Mouse (Mus musculus) layer of hippocampus, postnatal 36 days (tissue): ENCODE results near the gene Irak3. TPM values are rescaled to one million over a fixed set of nuclear protein-coding genes. Genes with fewer than 3 reads are reported as not detected.
"Not testable (repeated sequence)": the region's sequence is repeated elsewhere in the genome, so short reads cannot be mapped to it uniquely, and the experiment has no call there.

Experiments used
- DNase-seq, 2 experiments: peaks; one replicate each; pipeline ENCODE4 v3.0.0; 2022
- total RNA-seq, 2 experiments: library from RNA; stranded (reverse); gene quantifications; 2 replicates each; pipeline ENCODE4 v1.2.3; 2021

Gene Irak3
- total RNA-seq: under 1 TPM; 0.45 to 0.94 TPM

- peak; percentile 66 to 67 for DNase-seq
Observed at GRCm38 (mm10) chr10:120201961-120202402, at the start of gene Irak3. Irak3 (minus strand) TSS chr10:120202130.

GRCm38 (mm10) chr10:120250911-120251683 lies 49.2 kb upstream of the Irak3 start:
- DNase-seq: no peak

- peak in 1 of 2 experiments; percentile 15 for DNase-seq
Observed at GRCm38 (mm10) chr10:120246994-120247750, 45.2 kb upstream of the Irak3 start.

- no peak for DNase-seq
Observed at GRCm38 (mm10) chr10:120245681-120246080, 43.8 kb upstream of the Irak3 start.

- DNase-seq: no peak
Observed at GRCm38 (mm10) chr10:120242421-120242820, 40.5 kb upstream of the Irak3 start.

- no peak for DNase-seq
Observed at GRCm38 (mm10) chr10:120239476-120239875, 37.5 kb upstream of the Irak3 start.

- no peak for DNase-seq
Observed at GRCm38 (mm10) chr10:120238241-120238640, 36.3 kb upstream of the Irak3 start.

- DNase-seq: no peak
Observed at GRCm38 (mm10) chr10:120236855-120237254, 34.9 kb upstream of the Irak3 start.

GRCm38 (mm10) chr10:120233655-120234367 lies 31.9 kb upstream of the Irak3 start:
- peak in 1 of 2 experiments; percentile 34 for DNase-seq

GRCm38 (mm10) chr10:120231718-120232117 lies 29.8 kb upstream of the Irak3 start:
- peak; percentile 27 to 31 for DNase-seq

GRCm38 (mm10) chr10:120226871-120227661 lies 25.1 kb upstream of the Irak3 start, which contains the start of gene Llph:
Llph (plus strand) TSS chr10:120227070.
- peak; percentile 80 for DNase-seq

- no peak for DNase-seq
Observed at GRCm38 (mm10) chr10:120220776-120221175, 18.8 kb upstream of the Irak3 start.

GRCm38 (mm10) chr10:120219578-120220359 lies 17.8 kb upstream of the Irak3 start:
- no peak for DNase-seq

- no peak for DNase-seq
Observed at GRCm38 (mm10) chr10:120218996-120219395, 17.1 kb upstream of the Irak3 start.

- DNase-seq: not testable (repeated sequence)
Observed at GRCm38 (mm10) chr10:120217099-120217498, 15.2 kb upstream of the Irak3 start.

GRCm38 (mm10) chr10:120210096-120210495 lies 8.2 kb upstream of the Irak3 start:
- no peak for DNase-seq

- DNase-seq: no peak
Observed at GRCm38 (mm10) chr10:120209539-120209925, 7.6 kb upstream of the Irak3 start.

GRCm38 (mm10) chr10:120208575-120209538 lies 6.9 kb upstream of the Irak3 start:
- DNase-seq: peak; percentile 84 to 85

GRCm38 (mm10) chr10:120208015-120208414 lies 6.1 kb upstream of the Irak3 start:
- no peak for DNase-seq
